Mouse (Mus musculus): ENCODE measurements around the gene Fgfr2.

DNA sequence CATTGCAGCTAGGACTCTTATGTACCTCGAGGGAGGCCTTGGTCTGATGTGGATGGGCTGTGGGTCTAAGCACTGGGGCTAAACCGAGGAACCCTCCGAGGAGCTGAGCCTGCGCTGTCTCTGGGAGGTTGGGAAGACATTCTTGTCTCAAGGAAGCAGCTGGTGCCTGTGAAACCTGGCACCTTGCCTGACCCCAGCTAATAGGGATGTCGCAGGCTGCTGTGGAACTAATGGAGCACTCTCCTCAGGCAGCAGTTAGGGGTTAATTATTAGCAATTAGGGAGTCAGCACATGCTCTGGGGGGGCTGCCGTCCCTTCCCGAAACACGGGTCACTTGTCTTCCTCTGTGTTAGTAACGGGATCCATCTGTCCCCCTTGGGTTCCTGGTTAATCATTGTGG lies 482.2 kb downstream of the Fgfr2 start:
- TF ChIP-seq CTCF (IDR thresholded peaks at IDR 0.05; ENCODE audit: low read depth) = no peak
- no peak for TF ChIP-seq EP300 (IDR thresholded peaks at IDR 0.05; ENCODE audit: low read depth)

Data from liver, postnatal 0 days (tissue).